Mouse (Mus musculus) megakaryocyte, embryonic 14.5 days (primary cell): Measurements from ENCODE around the gene Mark1.

Experiments
- FLI1 ChIP-seq: IDR thresholded peaks from 2 replicates; pipeline ENCODE4 v1.6.1; 2012; ENCODE audit warnings: low read length, inconsistent platforms, mixed read lengths
- GATA1 ChIP-seq: IDR thresholded peaks from 3 replicates; pipeline ENCODE4 v1.6.1; 2012; ENCODE audit warnings: mixed read lengths, low read length, inconsistent platforms, borderline replicate concordance

DNA sequence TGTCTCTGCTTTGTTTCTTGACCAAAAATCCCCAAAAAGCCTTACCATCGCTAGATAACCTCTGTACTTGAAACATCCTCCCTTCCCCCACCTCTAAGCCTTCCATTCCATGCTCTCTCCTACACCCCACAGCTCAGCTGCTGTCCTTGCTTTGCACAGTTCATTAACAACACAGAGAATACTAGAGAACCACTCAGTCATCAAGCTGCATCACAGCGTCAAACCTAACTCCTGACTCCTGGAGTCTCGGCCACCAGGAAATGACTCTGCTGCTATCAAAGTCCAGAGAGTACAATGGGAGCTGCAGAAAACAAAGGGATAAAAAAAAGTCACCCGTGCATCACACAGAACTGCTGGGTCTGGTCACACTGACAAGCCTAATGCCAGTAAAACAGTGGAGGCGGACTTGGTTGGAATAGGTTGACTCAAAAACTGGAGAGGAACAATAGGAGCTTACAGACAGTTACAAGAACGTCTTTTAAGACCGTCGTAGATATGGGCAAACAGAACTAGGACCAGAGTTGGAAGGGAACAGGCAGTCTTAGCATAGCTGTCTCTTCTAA, 27.1 kb downstream of the Mark1 start:
- no peak for TF ChIP-seq GATA1
- TF ChIP-seq FLI1: no peak
